Mouse (Mus musculus): Measurements from ENCODE around the gene Gm20388. TPM values are rescaled to one million over a fixed set of nuclear protein-coding genes. Genes with fewer than 3 reads are reported as not detected.
A peak's percentile ranks its signal among the peaks of the same experiment; 100 is the strongest.

Gene Gm20388
- polyA plus RNA-seq, 1 experiment from 2014 or later, result 5.3 TPM

DNA sequence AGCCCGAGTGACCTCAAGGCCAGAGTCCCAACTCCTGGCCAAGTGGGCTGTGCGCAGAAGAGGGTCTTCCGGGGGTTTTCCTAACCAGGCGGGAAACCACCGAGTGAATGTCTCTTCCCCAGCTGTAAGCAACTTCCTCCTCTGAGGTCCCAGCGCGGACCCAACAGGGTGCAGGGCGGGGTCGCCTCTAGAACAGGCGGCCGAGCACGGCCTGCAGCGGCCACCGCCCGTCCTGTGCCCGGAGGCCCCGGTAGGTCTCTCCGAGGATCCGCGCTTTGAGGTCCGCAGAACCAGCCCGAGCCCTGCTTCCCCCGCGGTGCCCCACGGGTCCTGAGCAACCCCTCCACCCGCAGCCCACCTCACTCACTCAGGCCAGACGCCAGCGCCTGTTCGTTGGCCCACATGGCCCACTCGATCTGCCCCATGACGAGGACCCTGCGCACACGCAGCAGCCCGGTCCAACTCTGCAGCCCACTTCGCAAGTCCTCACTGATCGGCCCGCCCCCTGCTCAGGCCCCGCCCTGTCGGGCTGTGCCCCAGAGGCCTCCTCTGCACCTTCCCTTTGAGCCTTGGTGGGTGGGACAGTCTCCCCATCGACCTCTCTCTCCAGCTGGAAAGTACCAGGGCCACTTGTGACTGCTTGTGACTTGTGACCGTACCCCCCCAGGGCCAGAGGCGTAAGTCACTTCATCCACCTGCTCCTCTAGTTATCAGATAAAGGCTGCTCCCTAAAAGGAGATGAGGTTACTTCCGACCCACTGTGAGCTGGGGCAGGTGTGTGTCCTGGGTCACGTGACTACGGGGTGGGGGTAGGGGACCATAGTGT is 2522.0 kb downstream of the Gm20388 start, which contains the start of gene Cyba:
Cyba (minus strand) TSS at position 488 of the 826 bp plus-strand sequence.
- peak within 1 kb of the TSS; percentile 97 for H3K4me2 ChIP-seq
- peak within 1 kb of the TSS; percentile 69 for H3K4me3 ChIP-seq (ENCODE audit: low read depth, low read length)
- H3K9ac ChIP-seq (ENCODE audit: low read depth, low read length), result peak within 1 kb of the TSS; percentile 81
- no peaks in the 10 kb centered on the region for H3K27me3 ChIP-seq (replicated peaks; ENCODE audit: control insufficient read depth, insufficient read depth, low read length)
- peaks cover 18% of the 10 kb centered on the region for H3K36me3 ChIP-seq (ENCODE audit: control insufficient read depth, insufficient read depth, low read length)
- H3K4me1 ChIP-seq (replicated peaks; ENCODE audit: control insufficient read depth, insufficient read depth, low read length), result peaks cover 26% of the 10 kb centered on the region
- peak within 1 kb of the TSS; percentile 79 for H3K27ac ChIP-seq (ENCODE audit: low read depth, low read length)
- DNase-seq (ENCODE audit: low spot score) (peak; percentile 76), ATAC-seq (replicated peaks; ENCODE audit: low FRiP score) (peak; percentile 84)
- no peaks in the 10 kb centered on the region for H3K9me3 ChIP-seq (ENCODE audit: control insufficient read depth, low read length)
- 3% methylated on average over 45 of the region's 45 CpGs for WGBS

- no peak for DNase-seq (ENCODE audit: low spot score)
- no peaks in the 10 kb centered on the region for H3K9me3 ChIP-seq (ENCODE audit: control insufficient read depth, low read length)
- no peak; the same call in 1 of the 2 replicates for ATAC-seq (replicated peaks; ENCODE audit: low FRiP score)
- peak overlapping the region; percentile 81; the same call in 1 of the 2 replicates for H3K9ac ChIP-seq (ENCODE audit: low read depth, low read length)
- H3K36me3 ChIP-seq (ENCODE audit: control insufficient read depth, insufficient read depth, low read length), result peaks cover 22% of the 10 kb centered on the region
- H3K4me1 ChIP-seq (replicated peaks; ENCODE audit: control insufficient read depth, insufficient read depth, low read length), result peaks cover 32% of the 10 kb centered on the region
- peak overlapping the region; percentile 69; the same call in 1 of the 2 replicates for H3K4me3 ChIP-seq (ENCODE audit: low read depth, low read length)
- H3K27me3 ChIP-seq (replicated peaks; ENCODE audit: control insufficient read depth, insufficient read depth, low read length), result no peaks in the 10 kb centered on the region
- WGBS, result 61% methylated on average over 11 of the region's 11 CpGs
- H3K4me2 ChIP-seq, result peak overlapping the region; percentile 97
- H3K27ac ChIP-seq (ENCODE audit: low read depth, low read length), result no peak overlapping the region; the same call in 1 of the 2 replicates
Measured at GRCm38 (mm10) chr8:122433269-122433905, 2522.7 kb downstream of the Gm20388 start.

- Histone ChIP-seq H3K9ac (ENCODE audit: low read depth, low read length) (no peak overlapping the region), H3K27ac (ENCODE audit: low read depth, low read length) (no peak overlapping the region), H3K36me3 (ENCODE audit: control insufficient read depth, insufficient read depth, low read length) (peaks cover 21% of the 10 kb centered on the region; the same call in 1 of the 2 replicates), H3K9me3 (ENCODE audit: control insufficient read depth, low read length) (no peaks in the 10 kb centered on the region), H3K4me2 (no peak overlapping the region), H3K4me1 (replicated peaks; ENCODE audit: control insufficient read depth, insufficient read depth, low read length) (peaks cover 29% of the 10 kb centered on the region), H3K4me3 (ENCODE audit: low read depth, low read length) (no peak overlapping the region), H3K27me3 (replicated peaks; ENCODE audit: control insufficient read depth, insufficient read depth, low read length) (no peaks in the 10 kb centered on the region)
- ATAC-seq (replicated peaks; ENCODE audit: low FRiP score), result no peak
- WGBS, result 86% methylated on average over 6 of the region's 6 CpGs
- no peak for DNase-seq (ENCODE audit: low spot score)
Measured at GRCm38 (mm10) chr8:122435375-122435774, 2524.7 kb downstream of the Gm20388 start.

DNA sequence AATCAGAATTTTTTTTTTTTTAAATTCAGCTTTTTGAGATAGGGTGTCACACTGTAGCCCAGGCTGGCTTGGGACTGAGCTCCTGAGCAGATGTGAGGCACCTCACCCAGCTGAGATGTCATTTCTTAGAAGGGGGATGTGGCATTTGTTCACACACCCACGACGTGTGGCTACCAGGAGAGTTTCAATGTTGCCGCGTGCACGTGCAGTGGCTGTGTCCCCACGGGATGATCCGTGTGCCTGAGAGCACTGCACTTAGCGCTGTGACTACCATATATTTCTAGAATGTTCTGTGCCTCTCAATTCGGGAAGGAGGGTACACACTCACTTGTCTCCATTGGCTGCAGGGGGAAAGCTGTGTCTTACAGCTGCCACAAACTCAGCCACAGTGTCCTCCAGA is 2525.5 kb downstream of the Gm20388 start:
- Histone ChIP-seq H3K4me3 (ENCODE audit: low read depth, low read length) (no peak overlapping the region), H3K27ac (ENCODE audit: low read depth, low read length) (no peak overlapping the region), H3K9me3 (ENCODE audit: control insufficient read depth, low read length) (no peaks in the 10 kb centered on the region), H3K27me3 (replicated peaks; ENCODE audit: control insufficient read depth, insufficient read depth, low read length) (no peaks in the 10 kb centered on the region), H3K4me2 (no peak overlapping the region), H3K36me3 (ENCODE audit: control insufficient read depth, insufficient read depth, low read length) (peaks cover 21% of the 10 kb centered on the region; the same call in 1 of the 2 replicates), H3K9ac (ENCODE audit: low read depth, low read length) (no peak overlapping the region), H3K4me1 (replicated peaks; ENCODE audit: control insufficient read depth, insufficient read depth, low read length) (peaks cover 28% of the 10 kb centered on the region)
- WGBS, result 95% methylated on average over 9 of the region's 9 CpGs
- DNase-seq (ENCODE audit: low spot score) (no peak), ATAC-seq (replicated peaks; ENCODE audit: low FRiP score) (no peak)

DNA sequence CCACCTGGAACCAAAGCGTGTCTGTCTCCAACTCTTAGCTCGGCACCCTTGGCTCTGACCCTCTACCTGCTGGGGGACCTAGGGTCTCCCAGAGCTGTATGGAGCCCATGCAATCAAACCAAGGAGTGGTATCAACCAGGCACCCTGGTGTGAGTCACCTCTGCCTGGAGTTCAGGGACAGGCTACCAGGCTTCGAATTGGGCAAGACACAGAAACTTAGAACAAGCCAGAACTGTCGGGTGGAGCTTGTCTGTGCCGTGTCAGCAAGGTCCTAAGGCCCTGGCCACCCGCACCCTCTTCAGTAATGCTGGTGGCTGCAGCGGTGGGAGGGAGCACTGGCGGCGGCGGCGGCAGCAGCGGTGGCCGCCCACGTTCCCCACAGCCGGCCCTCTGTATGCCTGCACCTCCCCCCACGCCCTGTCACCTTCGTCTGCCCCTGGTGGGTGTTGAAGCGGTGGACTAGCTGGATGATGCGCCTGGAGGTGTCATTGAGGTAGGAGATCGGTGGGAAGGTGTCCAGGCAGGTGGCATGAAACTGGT is 2526.0 kb downstream of the Gm20388 start:
- Histone ChIP-seq H3K27ac (ENCODE audit: low read depth, low read length) (no peak overlapping the region), H3K9me3 (ENCODE audit: control insufficient read depth, low read length) (no peaks in the 10 kb centered on the region), H3K4me3 (ENCODE audit: low read depth, low read length) (no peak overlapping the region), H3K36me3 (ENCODE audit: control insufficient read depth, insufficient read depth, low read length) (peaks cover 21% of the 10 kb centered on the region; the same call in 1 of the 2 replicates), H3K4me2 (no peak overlapping the region; the same call in 1 of the 2 replicates), H3K9ac (ENCODE audit: low read depth, low read length) (no peak overlapping the region), H3K4me1 (replicated peaks; ENCODE audit: control insufficient read depth, insufficient read depth, low read length) (peaks cover 23% of the 10 kb centered on the region), H3K27me3 (replicated peaks; ENCODE audit: control insufficient read depth, insufficient read depth, low read length) (no peaks in the 10 kb centered on the region)
- DNase-seq (ENCODE audit: low spot score) (no peak), ATAC-seq (replicated peaks; ENCODE audit: low FRiP score) (no peak)
- 71% methylated on average over 20 of the region's 20 CpGs for WGBS

- H3K4me3 ChIP-seq (ENCODE audit: low read depth, low read length), result no peak overlapping the region
- no peaks in the 10 kb centered on the region for H3K27me3 ChIP-seq (replicated peaks; ENCODE audit: control insufficient read depth, insufficient read depth, low read length)
- peaks cover 21% of the 10 kb centered on the region; the same call in 1 of the 2 replicates for H3K36me3 ChIP-seq (ENCODE audit: control insufficient read depth, insufficient read depth, low read length)
- H3K9me3 ChIP-seq (ENCODE audit: control insufficient read depth, low read length), result no peaks in the 10 kb centered on the region
- peak overlapping the region; percentile 17; the same call in 1 of the 2 replicates for H3K9ac ChIP-seq (ENCODE audit: low read depth, low read length)
- peaks cover 21% of the 10 kb centered on the region for H3K4me1 ChIP-seq (replicated peaks; ENCODE audit: control insufficient read depth, insufficient read depth, low read length)
- no peak for DNase-seq (ENCODE audit: low spot score)
- H3K27ac ChIP-seq (ENCODE audit: low read depth, low read length), result no peak overlapping the region
- no peak overlapping the region; the same call in 1 of the 2 replicates for H3K4me2 ChIP-seq
- whole genome bisulfite sequencing, result 81% methylated on average over 13 of the region's 13 CpGs
- ATAC-seq (replicated peaks; ENCODE audit: low FRiP score), result no peak
Measured at GRCm38 (mm10) chr8:122437708-122438331, 2527.2 kb downstream of the Gm20388 start.

DNA sequence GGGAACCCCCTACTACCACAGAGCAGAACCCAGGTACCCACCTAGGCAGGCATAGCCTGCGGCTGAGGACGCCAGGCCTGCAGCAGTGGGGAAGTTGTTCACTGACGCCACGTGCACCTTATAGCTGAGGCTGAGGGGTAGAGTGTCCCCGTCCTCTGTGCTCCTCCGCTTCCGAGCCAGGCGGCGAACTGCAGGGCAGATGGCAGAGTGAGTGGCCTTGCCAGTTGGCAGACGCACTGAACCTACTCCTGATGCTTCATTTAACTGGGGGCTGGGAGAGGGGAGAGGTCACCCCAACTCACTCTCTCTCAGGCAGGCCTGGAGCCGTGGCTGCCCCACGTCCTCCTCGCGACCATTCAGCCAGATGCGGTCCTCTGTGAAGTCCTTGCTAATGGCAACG is 2528.7 kb downstream of the Gm20388 start:
- WGBS, result 93% methylated on average over 16 of the region's 16 CpGs
- Histone ChIP-seq H3K27me3 (replicated peaks; ENCODE audit: control insufficient read depth, insufficient read depth, low read length) (no peaks in the 10 kb centered on the region), H3K4me3 (ENCODE audit: low read depth, low read length) (no peak overlapping the region), H3K9me3 (ENCODE audit: control insufficient read depth, low read length) (no peaks in the 10 kb centered on the region), H3K27ac (ENCODE audit: low read depth, low read length) (no peak overlapping the region), H3K36me3 (ENCODE audit: control insufficient read depth, insufficient read depth, low read length) (peaks cover 21% of the 10 kb centered on the region; the same call in 1 of the 2 replicates), H3K4me2 (no peak overlapping the region), H3K9ac (ENCODE audit: low read depth, low read length) (no peak overlapping the region), H3K4me1 (replicated peaks; ENCODE audit: control insufficient read depth, insufficient read depth, low read length) (peaks cover 21% of the 10 kb centered on the region)
- ATAC-seq (replicated peaks; ENCODE audit: low FRiP score) (no peak), DNase-seq (ENCODE audit: low spot score) (no peak)

DNA sequence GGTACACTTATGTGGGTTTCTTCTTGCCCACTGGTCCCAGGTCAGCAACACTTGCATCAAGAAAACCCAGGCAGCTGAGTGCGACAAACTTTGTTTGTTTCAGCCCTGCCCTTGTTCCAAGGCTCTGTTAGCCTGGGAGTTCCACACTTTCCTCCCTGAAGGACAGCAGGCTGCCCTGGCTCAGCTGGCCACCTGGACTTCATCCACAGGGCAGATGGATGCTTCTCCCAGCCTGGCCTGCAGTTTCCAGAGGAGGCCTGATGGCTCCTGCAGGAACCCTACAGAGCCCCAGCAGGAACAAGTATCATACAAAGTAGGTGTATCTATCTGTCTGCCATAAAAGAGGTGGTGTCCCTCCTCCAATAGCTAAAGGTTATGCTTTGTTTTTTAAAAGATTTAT is 2530.7 kb downstream of the Gm20388 start:
- DNase-seq (ENCODE audit: low spot score) (no peak), ATAC-seq (replicated peaks; ENCODE audit: low FRiP score) (no peak)
- no peaks in the 10 kb centered on the region for H3K27me3 ChIP-seq (replicated peaks; ENCODE audit: control insufficient read depth, insufficient read depth, low read length)
- H3K36me3 ChIP-seq (ENCODE audit: control insufficient read depth, insufficient read depth, low read length), result peaks cover 15% of the 10 kb centered on the region; the same call in 1 of the 2 replicates
- H3K9ac ChIP-seq (ENCODE audit: low read depth, low read length), result no peak overlapping the region
- H3K27ac ChIP-seq (ENCODE audit: low read depth, low read length), result no peak overlapping the region
- H3K4me1 ChIP-seq (replicated peaks; ENCODE audit: control insufficient read depth, insufficient read depth, low read length), result peaks cover 23% of the 10 kb centered on the region
- no peak overlapping the region for H3K4me2 ChIP-seq
- H3K9me3 ChIP-seq (ENCODE audit: control insufficient read depth, low read length), result no peaks in the 10 kb centered on the region
- WGBS, result 95% methylated on average over 1 of the region's 1 CpGs
- H3K4me3 ChIP-seq (ENCODE audit: low read depth, low read length), result no peak overlapping the region
